Mouse (Mus musculus): ENCODE measurements at regions not wholly inside any gene's neighbourhood (a gene's known extent, or its start where the extent isn't known, plus 50 kb on each side); places are given as distances from the start of the nearest gene placed in this dataset.

GRCm38 (mm10) chr12:79879093-79879917 is 233.5 kb downstream of the Zfp36l1 start:
- DNase-seq = peak in 1 of 2 experiments; percentile 12

GRCm38 (mm10) chr12:79878766-79879092 is 234.1 kb downstream of the Zfp36l1 start:
- DNase-seq = no peak

- DNase-seq = no peak
Measured at GRCm38 (mm10) chr12:79878163-79878562, 234.7 kb downstream of the Zfp36l1 start.

GRCm38 (mm10) chr12:79874333-79874732 is 238.5 kb downstream of the Zfp36l1 start:
- DNase-seq = no peak

GRCm38 (mm10) chr12:79865179-79865552 is 247.6 kb downstream of the Zfp36l1 start:
- DNase-seq = no peak

- DNase-seq = no peak
Measured at GRCm38 (mm10) chr12:79864346-79865178, 248.3 kb downstream of the Zfp36l1 start.

Data from layer of hippocampus, postnatal 36 days (tissue).